Mouse (Mus musculus) G1E (cell line): Measurements from ENCODE around the gene Slamf8. TPM values are rescaled to one million over a fixed set of nuclear protein-coding genes. Genes with fewer than 3 reads are reported as not detected.

Experiments used
- ATAC-seq: 2 replicates; pipeline ENCODE4 v1.8.0; 2016; ENCODE audit warnings: mild to moderate bottlenecking; ENCODE audit not compliant: insufficient number of reproducible peaks, poor library complexity, low FRiP score, severe bottlenecking; ENCODE audit errors: extremely low read depth
- DNase-seq: peaks from one replicate; pipeline ENCODE4 v3.0.0; 2012; ENCODE audit warnings: low spot score
- H3K27me3 ChIP-seq: 2 replicates; pipeline ENCODE4 v1.6.1; 2012; ENCODE audit warnings: mild to moderate bottlenecking, low read length, inconsistent platforms; ENCODE audit not compliant: insufficient read depth
- H3K36me3 ChIP-seq: replicated peaks from 2 replicates; pipeline ENCODE3; 2012; ENCODE audit warnings: mild to moderate bottlenecking, inconsistent platforms
- H3K4me1 ChIP-seq: 2 replicates; pipeline ENCODE4 v1.6.1; 2012; ENCODE audit warnings: low read depth, low read length, inconsistent platforms, mixed read lengths; ENCODE audit not compliant: insufficient read depth
- H3K4me3 ChIP-seq: 2 replicates; pipeline ENCODE4 v1.5.1; 2012; ENCODE audit warnings: low read depth, mild to moderate bottlenecking, inconsistent platforms, low read length, moderate library complexity, mixed read lengths
- H3K9me3 ChIP-seq: replicated peaks from 2 replicates; pipeline ENCODE4 v1.6.1; 2012; ENCODE audit warnings: inconsistent platforms
- CTCF ChIP-seq: IDR thresholded peaks from 2 replicates; pipeline ENCODE4 v1.5.1; 2012; ENCODE audit warnings: low read depth, low read length, inconsistent platforms, mixed read lengths
- GATA1 ChIP-seq: IDR thresholded peaks from 2 replicates; pipeline ENCODE4 v1.6.1; 2012; ENCODE audit warnings: borderline replicate concordance, low read length, inconsistent platforms, mixed read lengths
- GATA2 ChIP-seq: IDR thresholded peaks from 2 replicates; pipeline ENCODE4 v1.6.1; 2012; ENCODE audit warnings: low read depth, low read length, inconsistent platforms, borderline replicate concordance
- POLR2AphosphoS5 ChIP-seq: IDR thresholded peaks from 2 replicates; pipeline ENCODE4 v1.6.1; 2012; ENCODE audit warnings: low read depth, low read length, inconsistent platforms; ENCODE audit not compliant: insufficient replicate concordance
- TAL1 ChIP-seq: conservative IDR thresholded peaks from 2 replicates; pipeline ENCODE4 v1.6.1; 2012; ENCODE audit warnings: low read depth, low read length, inconsistent platforms, mixed read lengths
- polyA plus RNA-seq: library from polyadenylated mRNA; stranded (reverse); fragments of >175 nt; gene quantifications from 2 replicates; pipeline ENCODE4 v1.2.3, GENCODE M21; 2012
- total RNA-seq, 2 experiments: library from RNA; stranded (forward) in 1 of 2; stranded (reverse) in 1 of 2; fragments of 200-1000 nt in 1 of 2; fragments of >200 nt in 1 of 2; fragmentation: Nextera tagmentation in 1 of 2; gene quantifications; 2 replicates each; pipeline ENCODE4 v1.2.3; 2014 to 2017

The Slamf8 gene
- total RNA-seq (2014; fragmentation: Nextera tagmentation) (not detected in 2 replicates), total RNA-seq (2017) (0.16 TPM in 1 of 2 replicates, not detected in the other), polyA plus RNA-seq (not detected in 2 replicates)

DNA sequence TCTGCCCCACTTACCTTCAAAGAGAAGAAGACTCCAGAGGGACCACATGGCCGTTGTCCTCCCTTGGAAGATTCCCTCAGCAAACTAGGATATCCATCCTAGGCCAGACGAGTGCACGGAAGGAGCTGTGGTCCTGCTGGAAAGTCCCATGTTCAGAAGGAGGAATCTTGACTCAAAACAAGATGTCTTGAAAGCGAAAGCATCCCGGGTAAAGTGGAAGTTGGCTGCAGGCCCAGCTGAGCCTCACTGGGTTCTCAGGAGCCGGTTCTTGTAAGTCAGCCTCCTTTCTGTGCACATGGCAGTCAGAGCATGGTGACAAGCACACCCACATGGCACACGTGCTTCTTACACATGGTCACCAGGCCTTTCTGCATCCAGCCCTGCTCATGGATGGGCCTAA lies at the start of gene Slamf8:
Gene Slamf8, minus strand, starts transcription at position 184 of the 400 bp plus-strand sequence.
- no peaks in the 10 kb centered on the region for H3K27me3 ChIP-seq
- H3K4me1 ChIP-seq, result no peaks in the 10 kb centered on the region
- no peak for ATAC-seq
- no peak for DNase-seq
- no peak within 1 kb of the TSS for H3K4me3 ChIP-seq
- peaks cover 17% of the 10 kb centered on the region for H3K9me3 ChIP-seq
- H3K36me3 ChIP-seq, result no peaks in the 10 kb centered on the region
- TF ChIP-seq GATA2 (no peak), TAL1 (no peak), CTCF (no peak), POLR2AphosphoS5 (no peak), GATA1 (no peak)

DNA sequence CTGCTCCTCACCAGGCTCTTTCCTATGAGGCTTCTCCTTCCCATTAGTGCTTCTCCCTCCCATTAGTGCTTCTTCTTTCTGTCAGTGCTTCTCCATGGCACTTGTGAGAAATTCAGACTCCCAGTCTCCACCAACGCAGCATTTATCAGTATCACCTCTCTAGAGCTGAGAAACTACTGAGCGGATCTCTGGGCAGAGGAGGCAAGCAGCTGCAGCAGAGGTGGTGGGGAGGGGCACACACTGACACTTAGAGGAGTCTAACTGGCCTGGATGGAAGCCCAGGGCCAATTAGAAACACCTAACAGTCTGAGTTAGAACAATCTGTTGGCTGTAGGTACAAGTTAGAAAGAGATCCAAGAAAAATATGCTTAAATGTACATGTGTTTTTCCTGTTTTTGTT lies 48.4 kb upstream of the Slamf8 start:
- H3K4me1 ChIP-seq, result no peaks in the 10 kb centered on the region
- TF ChIP-seq POLR2AphosphoS5 (no peak), TAL1 (no peak), CTCF (no peak), GATA1 (no peak), GATA2 (no peak)
- ATAC-seq, result no peak

DNA sequence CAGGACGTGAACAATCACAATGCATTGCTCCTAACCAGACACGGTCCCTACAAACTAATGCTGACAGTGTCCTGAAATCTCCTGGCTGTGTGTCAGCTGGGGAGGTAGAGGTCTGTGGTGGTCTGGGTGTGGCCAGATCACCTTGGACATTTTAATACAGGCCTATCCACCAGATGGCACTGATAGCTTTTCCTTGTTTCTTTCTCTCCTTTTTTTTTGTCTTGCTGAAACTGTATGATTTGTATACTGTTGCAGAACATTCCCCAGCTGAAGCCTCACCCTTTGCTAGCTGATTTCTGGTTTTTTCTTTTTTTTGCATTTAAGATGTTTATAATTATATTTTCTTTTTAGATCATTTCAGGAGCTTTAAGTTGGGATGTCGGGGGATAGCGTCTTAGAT lies 47.4 kb upstream of the Slamf8 start:
- peaks cover 8% of the 10 kb centered on the region for H3K9me3 ChIP-seq
- ATAC-seq, result no peak
- no peak overlapping the region for H3K4me3 ChIP-seq
- no peaks in the 10 kb centered on the region for H3K27me3 ChIP-seq
- no peaks in the 10 kb centered on the region for H3K36me3 ChIP-seq
- no peaks in the 10 kb centered on the region for H3K4me1 ChIP-seq
- no peak for TF ChIP-seq CTCF
- TF ChIP-seq GATA1, result no peak
- no peak for TF ChIP-seq GATA2
- no peak for TF ChIP-seq POLR2AphosphoS5
- no peak for TF ChIP-seq TAL1
- DNase-seq, result no peak

More for the DNA sequence above, 48.4 kb upstream of the Slamf8 start:
- H3K27me3 ChIP-seq, result no peaks in the 10 kb centered on the region
- no peaks in the 10 kb centered on the region for H3K36me3 ChIP-seq
- no peak for DNase-seq
- H3K9me3 ChIP-seq, result peaks cover 5% of the 10 kb centered on the region
- H3K4me3 ChIP-seq, result no peak overlapping the region

DNA sequence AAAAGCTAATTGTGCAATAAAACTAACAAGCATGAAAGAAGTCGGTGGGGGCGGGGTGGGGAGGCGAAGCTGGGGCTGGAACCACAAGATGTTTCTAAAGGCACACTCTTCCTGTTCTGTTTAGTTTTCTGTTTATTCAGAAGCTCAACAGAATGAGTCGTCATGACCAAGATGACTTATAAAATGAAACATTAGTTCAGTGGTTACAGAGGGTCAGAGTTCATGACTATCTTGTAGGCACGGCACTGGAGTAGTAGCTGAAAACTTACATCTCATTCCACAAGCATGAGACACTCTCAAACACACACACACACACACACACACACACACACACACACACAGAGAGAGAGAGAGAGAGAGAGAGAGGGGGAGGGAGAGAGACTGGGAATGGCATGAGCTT lies 45.9 kb upstream of the Slamf8 start:
- Histone ChIP-seq H3K9me3 (peaks cover 21% of the 10 kb centered on the region), H3K36me3 (no peaks in the 10 kb centered on the region), H3K27me3 (no peaks in the 10 kb centered on the region), H3K4me3 (no peak overlapping the region), H3K4me1 (no peaks in the 10 kb centered on the region)
- TF ChIP-seq CTCF (no peak), GATA2 (no peak), TAL1 (no peak)
- DNase-seq, result no peak
- no peak for ATAC-seq

DNA sequence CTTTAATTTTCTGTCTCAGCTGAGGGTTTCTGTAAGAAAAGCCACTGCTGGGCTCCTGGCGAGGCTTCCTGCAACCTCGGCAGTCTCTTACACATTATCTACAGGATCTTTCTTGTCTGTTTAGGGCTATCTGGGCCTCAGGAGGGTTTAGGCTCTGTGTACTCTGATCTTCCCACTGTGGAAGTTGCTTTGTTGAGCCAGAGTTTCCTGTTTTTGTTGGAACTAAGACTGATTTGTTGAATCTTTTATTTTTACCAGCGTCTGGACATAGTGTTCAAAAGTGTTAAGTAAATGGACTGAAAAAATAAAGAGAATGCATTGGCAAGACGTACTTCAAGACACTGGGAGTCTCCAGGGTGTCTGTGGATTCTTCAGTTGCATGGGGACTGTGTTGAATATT lies 44.9 kb upstream of the Slamf8 start:
- Histone ChIP-seq H3K4me3 (no peak overlapping the region), H3K9me3 (peaks cover 27% of the 10 kb centered on the region), H3K27me3 (no peaks in the 10 kb centered on the region), H3K36me3 (no peaks in the 10 kb centered on the region), H3K4me1 (no peaks in the 10 kb centered on the region)
- ATAC-seq (no peak), DNase-seq (no peak)
- no peak for TF ChIP-seq GATA2
- no peak for TF ChIP-seq TAL1
- no peak for TF ChIP-seq POLR2AphosphoS5
- no peak for TF ChIP-seq CTCF
- no peak for TF ChIP-seq GATA1

DNA sequence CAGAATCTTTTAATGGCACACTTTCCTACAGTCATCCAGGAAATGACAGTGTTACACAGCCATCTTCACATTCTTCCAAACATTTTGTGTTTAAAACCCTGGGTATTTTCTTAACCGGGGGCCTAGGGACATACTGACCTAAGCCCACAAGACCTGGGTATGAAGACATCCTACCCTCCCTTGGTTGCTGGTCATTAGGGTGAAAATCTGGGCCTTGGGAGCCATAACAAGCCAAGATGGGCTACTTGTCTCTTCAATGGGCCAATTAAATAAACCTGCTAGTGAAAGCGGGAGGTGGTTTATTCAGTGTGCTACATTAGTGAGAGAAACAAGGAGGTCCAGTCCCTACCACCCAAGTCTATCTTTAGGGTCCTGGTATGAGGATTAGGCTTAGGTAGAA lies 43.8 kb upstream of the Slamf8 start:
- Histone ChIP-seq H3K4me3 (no peak overlapping the region), H3K9me3 (peaks cover 35% of the 10 kb centered on the region), H3K4me1 (no peaks in the 10 kb centered on the region), H3K36me3 (no peaks in the 10 kb centered on the region), H3K27me3 (no peaks in the 10 kb centered on the region)
- TF ChIP-seq POLR2AphosphoS5 (no peak), TAL1 (no peak), GATA1 (no peak), CTCF (no peak), GATA2 (no peak)
- ATAC-seq (no peak), DNase-seq (no peak)
